Mouse (Mus musculus) CH12.LX (cell line): Measurements from ENCODE around the gene Irx5. TPM values are rescaled to one million over a fixed set of nuclear protein-coding genes. Genes with fewer than 3 reads are reported as not detected.

Experiments
- DNase-seq: peaks from one replicate; pipeline ENCODE4 v3.0.0-alpha.2; 2013; ENCODE audit errors: extremely low read depth
- H3K27ac ChIP-seq: 2 replicates; pipeline ENCODE4 v1.5.1; 2012; ENCODE audit warnings: low read depth, mild to moderate bottlenecking, control low read depth, moderate library complexity; ENCODE audit not compliant: insufficient read depth
- H3K27me3 ChIP-seq: replicated peaks from 2 replicates; pipeline ENCODE3; 2012; ENCODE audit warnings: inconsistent platforms
- H3K36me3 ChIP-seq, 2 experiments: replicated peaks in 1 of 2; 2 replicates each; pipeline versions ENCODE3 to v1.6.1; 2012; ENCODE audit warnings: inconsistent platforms in 1 of 2, low read length in 1 of 2, mild to moderate bottlenecking in 1 of 2, mixed read lengths in 1 of 2, moderate library complexity in 1 of 2; ENCODE audit not compliant: control insufficient read depth in 1 of 2, insufficient read depth in 1 of 2
- H3K4me1 ChIP-seq, 2 experiments: 2 replicates each; pipeline ENCODE4 v1.6.1; 2012; ENCODE audit warnings: inconsistent platforms in 1 of 2, moderate library complexity in 1 of 2; ENCODE audit not compliant: insufficient read depth in 2 of 2, control insufficient read depth in 1 of 2
- H3K4me2 ChIP-seq: 2 replicates; pipeline ENCODE4 v1.6.1; 2012; ENCODE audit warnings: low read depth, mild to moderate bottlenecking, control low read depth; ENCODE audit not compliant: poor library complexity, insufficient read depth, severe bottlenecking
- H3K4me3 ChIP-seq, 3 experiments: fragments of 150-350 bp in 1 of 3; sonication (generic) in 1 of 3; replicated peaks in 1 of 3; 2 replicates each; pipeline versions ENCODE3 to v1.5.1; 2011 to 2012; ENCODE audit warnings: low read depth in 2 of 3, low read length in 2 of 3, mild to moderate bottlenecking in 2 of 3, moderate library complexity in 2 of 3, control low read depth in 1 of 3, improper control_type of control experiment in 1 of 3, inconsistent platforms in 1 of 3, mixed read lengths in 1 of 3; ENCODE audit not compliant: poor library complexity in 1 of 3
- H3K79me2 ChIP-seq: replicated peaks from 2 replicates; pipeline ENCODE4 v1.6.1; 2012; ENCODE audit warnings: mild to moderate bottlenecking, moderate library complexity; ENCODE audit not compliant: control insufficient read depth, poor library complexity, insufficient read depth, severe bottlenecking; ENCODE audit errors: extremely low read depth
- H3K9ac ChIP-seq: 2 replicates; pipeline ENCODE4 v1.6.1; 2012; ENCODE audit warnings: low read depth, mild to moderate bottlenecking, control low read depth, moderate library complexity; ENCODE audit not compliant: insufficient read depth
- H3K9me3 ChIP-seq: replicated peaks from 2 replicates; pipeline ENCODE3; 2012; ENCODE audit warnings: low read length, inconsistent platforms, mixed read lengths
- CHD1 ChIP-seq: IDR thresholded peaks from 2 replicates; pipeline ENCODE4 v1.6.1; 2012; ENCODE audit warnings: low read depth, low read length, improper control_type of control experiment, inconsistent platforms
- CHD2 ChIP-seq: IDR thresholded peaks from 2 replicates; pipeline ENCODE4 v1.6.1; 2011; ENCODE audit warnings: low read length, improper control_type of control experiment
- CTCF ChIP-seq, 2 experiments: IDR thresholded peaks in 1 of 2; conservative IDR thresholded peaks in 1 of 2; 2 replicates each; pipeline ENCODE4 v1.5.1; 2011 to 2012; ENCODE audit warnings: low read depth in 2 of 2, low read length in 2 of 2, improper control_type of control experiment in 1 of 2, inconsistent platforms in 1 of 2, mild to moderate bottlenecking in 1 of 2, moderate library complexity in 1 of 2
- E2F4 ChIP-seq: IDR thresholded peaks from 2 replicates; pipeline ENCODE4 v1.6.1; 2011; ENCODE audit warnings: low read depth, low read length, improper control_type of control experiment; ENCODE audit not compliant: insufficient replicate concordance
- ETS1 ChIP-seq: conservative IDR thresholded peaks from 2 replicates; pipeline ENCODE4 v1.6.1; 2012; ENCODE audit warnings: low read depth, mild to moderate bottlenecking, inconsistent platforms, low read length, improper control_type of control experiment, moderate library complexity
- GABPA ChIP-seq: IDR thresholded peaks from 2 replicates; pipeline ENCODE4 v1.6.1; 2012; ENCODE audit warnings: low read depth, low read length, improper control_type of control experiment, inconsistent platforms; ENCODE audit not compliant: insufficient replicate concordance
- IRF4 ChIP-seq: IDR thresholded peaks from 2 replicates; pipeline ENCODE4 v1.6.1; 2014; ENCODE audit warnings: low read depth, mild to moderate bottlenecking, inconsistent platforms, low read length, improper control_type of control experiment
- KAT2A ChIP-seq: IDR thresholded peaks from 2 replicates; pipeline ENCODE4 v1.6.1; 2012; ENCODE audit warnings: low read length, improper control_type of control experiment, inconsistent platforms; ENCODE audit not compliant: insufficient replicate concordance
- MAFK ChIP-seq: IDR thresholded peaks from 2 replicates; pipeline ENCODE4 v1.6.1; 2011; ENCODE audit warnings: low read length, improper control_type of control experiment; ENCODE audit not compliant: insufficient replicate concordance
- MAX ChIP-seq: IDR thresholded peaks from 2 replicates; pipeline ENCODE4 v1.6.1; 2011; ENCODE audit warnings: low read length, improper control_type of control experiment
- MEF2A ChIP-seq: IDR thresholded peaks from 2 replicates; pipeline ENCODE4 v1.6.1; 2014; ENCODE audit warnings: low read depth, mild to moderate bottlenecking, inconsistent platforms, low read length, improper control_type of control experiment, borderline replicate concordance
- MYC ChIP-seq: IDR thresholded peaks from 2 replicates; pipeline ENCODE4 v1.6.1; 2011; ENCODE audit warnings: low read depth, mild to moderate bottlenecking, improper control_type of control experiment, low read length
- NELFE ChIP-seq: IDR thresholded peaks from 2 replicates; pipeline ENCODE4 v1.6.1; 2011; ENCODE audit warnings: low read depth, low read length, improper control_type of control experiment
- POLR2A ChIP-seq: IDR thresholded peaks from 2 replicates; pipeline ENCODE4 v1.6.1; 2011; ENCODE audit warnings: low read depth, mild to moderate bottlenecking, improper control_type of control experiment, low read length
- POLR2AphosphoS2 ChIP-seq: IDR thresholded peaks from 2 replicates; pipeline ENCODE4 v1.6.1; 2011; ENCODE audit warnings: low read depth, low read length, improper control_type of control experiment
- RAD21 ChIP-seq: IDR thresholded peaks from 2 replicates; pipeline ENCODE4 v1.6.1; 2011; ENCODE audit warnings: low read depth, mild to moderate bottlenecking, low read length, improper control_type of control experiment, moderate library complexity
- TCF12 ChIP-seq: IDR thresholded peaks from 2 replicates; pipeline ENCODE4 v1.6.1; 2014; ENCODE audit warnings: low read depth, mild to moderate bottlenecking, inconsistent platforms, low read length, improper control_type of control experiment
- UBTF ChIP-seq: IDR thresholded peaks from 2 replicates; pipeline ENCODE4 v1.6.1; 2012; ENCODE audit warnings: low read depth, mild to moderate bottlenecking, inconsistent platforms, low read length, improper control_type of control experiment, moderate library complexity
- USF1 ChIP-seq: IDR thresholded peaks from 2 replicates; pipeline ENCODE4 v1.6.1; 2014; ENCODE audit warnings: low read depth, mild to moderate bottlenecking, inconsistent platforms, low read length, improper control_type of control experiment
- ZC3H11A ChIP-seq: IDR thresholded peaks from 2 replicates; pipeline ENCODE4 v1.6.1; 2012; ENCODE audit warnings: low read depth, mild to moderate bottlenecking, inconsistent platforms, low read length, improper control_type of control experiment
- ZKSCAN1 ChIP-seq: IDR thresholded peaks from 2 replicates; pipeline ENCODE4 v1.6.1; 2012; ENCODE audit warnings: low read depth, inconsistent platforms, low read length, improper control_type of control experiment, borderline replicate concordance
- ZMIZ1 ChIP-seq: IDR thresholded peaks from 2 replicates; pipeline ENCODE4 v1.6.1; 2012; ENCODE audit warnings: low read depth, mild to moderate bottlenecking, inconsistent platforms, low read length, improper control_type of control experiment
- ZNF384 ChIP-seq: IDR thresholded peaks from 2 replicates; pipeline ENCODE4 v1.6.1; 2012; ENCODE audit warnings: low read depth, low read length, improper control_type of control experiment, inconsistent platforms
- dilution Hi-C: fragments of 300-500 bp; cut with MboI; formaldehyde crosslinking; loops from 2 replicates; pipeline ENCODE4 v1.14.3; 2020; ENCODE audit warnings: low sequenced_read_pairs; ENCODE audit not compliant: extremely low pct_unique_long_range_greater_than_20kb, extremely low pct_ligation_motif_present
- in situ Hi-C: fragments of 300-500 bp; cut with MboI; formaldehyde crosslinking; loops from 3 replicates; pipeline ENCODE4 v1.14.3; 2019; ENCODE audit warnings: low sequenced_read_pairs, low pct_ligation_motif_present, low pct_unique_long_range_greater_than_20kb, mixed read lengths
- polyA plus RNA-seq: library from polyadenylated mRNA; unstranded; fragments of >175 nt; gene quantifications from 2 replicates; pipeline ENCODE4 v1.2.1, GENCODE M21; 2012; ENCODE audit warnings: low read depth; ENCODE audit not compliant: insufficient read length
- total RNA-seq, 2 experiments: library from RNA; depleted of rRNA; stranded (reverse); fragments of 300-350 nt in 1 of 2; fragments of >200 nt in 1 of 2; gene quantifications; 2 replicates each; pipeline ENCODE4 v1.2.3; 2012 to 2014

The Irx5 gene
- total and polyA plus RNA-seq, 3 experiments, result not detected

GRCm38 (mm10) chr8:92364148-92364775 is 6.8 kb downstream of the Irx5 start:
- no peak overlapping the region for H3K4me2 ChIP-seq
- H3K27ac ChIP-seq, result no peak overlapping the region
- no peak overlapping the region for H3K9ac ChIP-seq
- dilution Hi-C loops (no loop called here), in situ Hi-C loops (no loop called here)
- no peak overlapping the region for H3K4me3 ChIP-seq
- H3K4me1 ChIP-seq, result no peaks in the 10 kb centered on the region
- H3K36me3 ChIP-seq, result no peaks in the 10 kb centered on the region
- H3K9me3 ChIP-seq, result peaks cover 89% of the 10 kb centered on the region
- TF ChIP-seq ZNF384 (no peak), POLR2AphosphoS2 (no peak), CHD2 (no peak), MAFK (no peak), ZKSCAN1 (no peak), KAT2A (no peak), UBTF (no peak), MAX (no peak), MEF2A (no peak), ZMIZ1 (no peak), IRF4 (no peak), E2F4 (no peak), CTCF (conservative IDR thresholded peaks at IDR 0.05 in 1 of 2, IDR thresholded peaks at IDR 0.05 in 1 of 2; ENCODE audit: low read depth in 2 of 2, low read length in 2 of 2) (no peak), USF1 (no peak), TCF12 (no peak), ETS1 (no peak), ZC3H11A (no peak), CHD1 (no peak)
- H3K79me2 ChIP-seq, result no peaks in the 10 kb centered on the region
- H3K27me3 ChIP-seq, result no peaks in the 10 kb centered on the region
- no peak for DNase-seq

- dilution Hi-C loops, result no loop called here
- H3K79me2 ChIP-seq, result no peaks in the 10 kb centered on the region
- H3K27ac ChIP-seq, result no peak overlapping the region
- H3K4me1 ChIP-seq, result no peaks in the 10 kb centered on the region
- no peaks in the 10 kb centered on the region for H3K27me3 ChIP-seq
- H3K9ac ChIP-seq, result no peak overlapping the region
- DNase-seq, result no peak
- no peak overlapping the region for H3K4me2 ChIP-seq
- no peak overlapping the region for H3K4me3 ChIP-seq
- no peak for TF ChIP-seq KAT2A
- no peak for TF ChIP-seq E2F4
- TF ChIP-seq RAD21, result no peak
- TF ChIP-seq CHD1, result no peak
- TF ChIP-seq NELFE, result no peak
- TF ChIP-seq CTCF (conservative IDR thresholded peaks at IDR 0.05 in 1 of 2, IDR thresholded peaks at IDR 0.05 in 1 of 2; ENCODE audit: low read depth in 2 of 2, low read length in 2 of 2), result no peak
- TF ChIP-seq POLR2AphosphoS2, result no peak
- no peak for TF ChIP-seq MYC
- TF ChIP-seq GABPA, result no peak
- no peak for TF ChIP-seq POLR2A
- in situ Hi-C loops, result no loop called here
- H3K9me3 ChIP-seq, result peaks cover 88% of the 10 kb centered on the region
- no peaks in the 10 kb centered on the region for H3K36me3 ChIP-seq
These were observed 7.4 kb downstream of the Irx5 start for GRCm38 (mm10) chr8:92364776-92365240.
